In genomic region chr9:122294242-122294881, GRCm38 (mm10) we compare ENCODE assay signal across 7 mouse cellular contexts. TPM values are rescaled to one million over a fixed set of nuclear protein-coding genes. Genes with fewer than 3 reads are reported as not detected.
DNase-seq lines count a peak whose midpoint lies in the region; ATAC-seq and TF ChIP-seq lines count a peak whose summit lies in the region.

Gene Ano10 (minus strand): TSS chr9:122294423.

- H3K4me1 ChIP-seq in embryonic facial prominence, embryonic 13.5 days: peaks cover 11% of the 10 kb centered on the region
- peaks cover 4% of the 10 kb centered on the region; the same call in 1 of the 2 replicates for H3K4me1 ChIP-seq in kidney, adult 2 months (ENCODE audit: control insufficient read depth, insufficient read depth, low read length)
- 0 out of 2 replicates have a peak, but pooled peaks cover 6% of the 10 kb centered on the region for H3K4me1 ChIP-seq in limb, embryonic 12.5 days (replicated peaks)
- H3K4me1 ChIP-seq in midbrain, embryonic 15.5 days: peaks cover 7% of the 10 kb centered on the region
- H3K4me1 ChIP-seq in spleen, adult 2 months (ENCODE audit: control insufficient read depth, insufficient read depth, insufficient read length): 0 out of 2 replicates have a peak, but pooled peaks cover 2% of the 10 kb centered on the region

- ATAC-seq in embryonic facial prominence, embryonic 13.5 days (ENCODE audit: insufficient number of reproducible peaks, insufficient read depth, low FRiP score, low TSS enrichment, low read depth): peak; percentile 93
- peak; percentile 93 for ATAC-seq in limb, embryonic 12.5 days (ENCODE audit: insufficient number of reproducible peaks, insufficient read depth, low FRiP score, low TSS enrichment, low read depth)
- peak; percentile 97 for ATAC-seq in midbrain, embryonic 15.5 days (replicated peaks)

- peak within 1 kb of the TSS; percentile 82 for H3K4me3 ChIP-seq in embryonic facial prominence, embryonic 13.5 days
- H3K4me3 ChIP-seq in kidney, adult 2 months (ENCODE audit: insufficient read depth, low read depth, low read length): peak within 1 kb of the TSS; percentile 82
- peak within 1 kb of the TSS; percentile 75 for H3K4me3 ChIP-seq in limb, embryonic 12.5 days (replicated peaks)
- H3K4me3 ChIP-seq in midbrain, embryonic 15.5 days: peak within 1 kb of the TSS; percentile 82
- H3K4me3 ChIP-seq in spleen, adult 2 months (ENCODE audit: extremely low read depth, insufficient read depth, insufficient read length): peak within 1 kb of the TSS; percentile 72

- DNase-seq in adrenal gland, postnatal 36 days: peak; percentile 98 to 99
- peak; percentile 97 to 98 for DNase-seq in heart, adult 18-20 months
- DNase-seq in kidney, adult 2 months: peak; percentile 99
- peak; percentile 98 to 99 for DNase-seq in spleen, adult 2 months (ENCODE audit: low read depth in 1 of 2, low spot score in 2 of 2)

- H3K36me3 ChIP-seq in embryonic facial prominence, embryonic 13.5 days: no peaks in the 10 kb centered on the region
- H3K36me3 ChIP-seq in kidney, adult 2 months (ENCODE audit: control insufficient read depth, insufficient read depth, low read length): no peaks in the 10 kb centered on the region
- H3K36me3 ChIP-seq in limb, embryonic 12.5 days: no peaks in the 10 kb centered on the region
- no peaks in the 10 kb centered on the region for H3K36me3 ChIP-seq in midbrain, embryonic 15.5 days (replicated peaks)
- no peaks in the 10 kb centered on the region for H3K36me3 ChIP-seq in spleen, adult 2 months (ENCODE audit: control insufficient read depth, insufficient read depth, low read length)

- H3K9ac ChIP-seq in embryonic facial prominence, embryonic 13.5 days: peak within 1 kb of the TSS; percentile 82
- H3K9ac ChIP-seq in limb, embryonic 12.5 days (replicated peaks): peak within 1 kb of the TSS; percentile 81
- H3K9ac ChIP-seq in midbrain, embryonic 15.5 days: peak within 1 kb of the TSS; percentile 73

- under 1% methylated on average over 49 of the region's 51 CpGs for WGBS in embryonic facial prominence, embryonic 13.5 days
- 1% methylated on average over 51 of the region's 51 CpGs for WGBS in kidney, adult 2 months
- WGBS in limb, embryonic 12.5 days: 1% methylated on average over 50 of the region's 51 CpGs
- WGBS in midbrain, embryonic 15.5 days: under 1% methylated on average over 46 of the region's 51 CpGs
- WGBS in spleen, adult 2 months: under 1% methylated on average over 51 of the region's 51 CpGs

- H3K4me2 ChIP-seq in embryonic facial prominence, embryonic 13.5 days: peak within 1 kb of the TSS; percentile 73
- peak within 1 kb of the TSS; percentile 66 for H3K4me2 ChIP-seq in limb, embryonic 12.5 days
- peak within 1 kb of the TSS; percentile 67 for H3K4me2 ChIP-seq in midbrain, embryonic 15.5 days

- no peak for TF ChIP-seq CTCF in kidney, adult 2 months (conservative IDR thresholded peaks at IDR 0.05; ENCODE audit: insufficient read depth, insufficient read length, low read depth, low read length)
- no peak for TF ChIP-seq CTCF in spleen, adult 2 months (IDR thresholded peaks at IDR 0.05; ENCODE audit: extremely low read depth, insufficient read depth, insufficient read length, insufficient replicate concordance)

- no peak for TF ChIP-seq POLR2A in kidney, adult 2 months (IDR thresholded peaks at IDR 0.05; ENCODE audit: low read depth, low read length)
- TF ChIP-seq POLR2A in spleen, adult 2 months (IDR thresholded peaks at IDR 0.05; ENCODE audit: low read depth, low read length): peak; percentile 18; the same call in 1 of the 2 replicates

- no peaks in the 10 kb centered on the region for H3K9me3 ChIP-seq in embryonic facial prominence, embryonic 13.5 days
- H3K9me3 ChIP-seq in limb, embryonic 12.5 days: no peaks in the 10 kb centered on the region
- no peaks in the 10 kb centered on the region for H3K9me3 ChIP-seq in midbrain, embryonic 15.5 days

- H3K27me3 ChIP-seq in embryonic facial prominence, embryonic 13.5 days: no peaks in the 10 kb centered on the region
- no peaks in the 10 kb centered on the region for H3K27me3 ChIP-seq in kidney, adult 2 months (replicated peaks; ENCODE audit: control insufficient read depth, insufficient read depth, low read length)
- no peaks in the 10 kb centered on the region for H3K27me3 ChIP-seq in limb, embryonic 12.5 days
- H3K27me3 ChIP-seq in midbrain, embryonic 15.5 days (replicated peaks): no peaks in the 10 kb centered on the region
- H3K27me3 ChIP-seq in spleen, adult 2 months (ENCODE audit: control insufficient read depth, insufficient read depth, low read length): no peaks in the 10 kb centered on the region

- peak within 1 kb of the TSS; percentile 65 for H3K27ac ChIP-seq in embryonic facial prominence, embryonic 13.5 days
- H3K27ac ChIP-seq in kidney, adult 2 months (ENCODE audit: insufficient read depth, low read depth, low read length): no peak within 1 kb of the TSS
- 0 out of 2 replicates have a peak within 1 kb of the TSS, but pooled peaks have one; percentile 59 for H3K27ac ChIP-seq in limb, embryonic 12.5 days
- H3K27ac ChIP-seq in midbrain, embryonic 15.5 days: peak within 1 kb of the TSS; percentile 83
- H3K27ac ChIP-seq in spleen, adult 2 months (ENCODE audit: insufficient read depth, low read length): peak within 1 kb of the TSS; percentile 71

RNA-seq across cellular contexts. Expression of gene Ano10, which starts in this region (rescaled TPM):
- total RNA-seq in adrenal gland, postnatal 36 days (2021): 10 to 100 TPM; 61.7 to 95.9 TPM
- polyA plus RNA-seq in embryonic facial prominence, embryonic 13.5 days (2015; fragmentation: Nextera tagmentation; extraction: Ambion mirVana): 30.8 and 31.9 TPM in 2 replicates
- 100 to 1,000 TPM in 1 of 2 experiments, 10 to 100 TPM in 1; 83.6 to 151 TPM for total RNA-seq in heart, adult 18-20 months (2021)
- 50.6 and 54.4 TPM in 2 replicates for polyA plus RNA-seq in kidney, adult 2 months (2012; rRNA removed)
- polyA plus RNA-seq in limb, embryonic 12.5 days (2016; fragmentation: Nextera tagmentation; extraction: Ambion mirVana): 31.8 and 33.1 TPM in 2 replicates
- 39.7 and 41.9 TPM in 2 replicates for polyA plus RNA-seq in midbrain, embryonic 15.5 days (2015; fragmentation: Nextera tagmentation; extraction: Ambion mirVana)
- polyA plus RNA-seq in spleen, adult 2 months (2012; rRNA removed): 20.7 and 20.8 TPM in 2 replicates
